Mouse (Mus musculus): Measurements from ENCODE around the gene Ablim1. TPM values are rescaled to one million over a fixed set of nuclear protein-coding genes. Genes with fewer than 3 reads are reported as not detected.

Ablim1 gene
- polyA plus RNA-seq, 1 experiment from 2014 or later: 11.6 TPM

DNA sequence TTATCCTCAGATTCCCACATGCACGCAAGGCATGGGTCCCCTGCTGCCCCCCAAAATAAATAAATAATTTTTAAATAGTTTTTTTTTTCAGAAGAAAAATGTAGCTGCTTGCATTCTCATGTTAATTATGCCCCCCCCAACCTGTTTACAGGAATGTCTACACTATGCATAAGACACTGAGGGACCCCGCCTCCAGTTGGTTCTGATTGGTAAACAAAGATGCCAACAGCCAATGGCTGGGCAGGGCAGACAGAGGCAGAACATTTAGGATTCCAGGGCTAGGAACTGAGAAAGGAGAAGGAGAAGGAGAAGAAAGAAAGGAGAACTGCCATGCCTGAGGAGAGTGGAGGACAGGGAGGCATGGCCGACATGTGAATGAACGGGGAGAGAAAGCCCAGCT is 18.6 kb upstream of the Ablim1 start:
- H3K4me1 ChIP-seq (replicated peaks; ENCODE audit: control insufficient read depth, insufficient read depth, low read length): no peaks in the 10 kb centered on the region
- H3K9ac ChIP-seq (ENCODE audit: low read depth, low read length): no peak overlapping the region
- no peaks in the 10 kb centered on the region for H3K36me3 ChIP-seq (ENCODE audit: control insufficient read depth, insufficient read depth, low read length)
- H3K27ac ChIP-seq (ENCODE audit: low read depth, low read length): no peak overlapping the region
- 79% methylated on average over 4 of the region's 4 CpGs for WGBS
- no peaks in the 10 kb centered on the region for H3K27me3 ChIP-seq (replicated peaks; ENCODE audit: control insufficient read depth, insufficient read depth, low read length)
- H3K4me3 ChIP-seq (ENCODE audit: low read depth, low read length): no peak overlapping the region
- DNase-seq (ENCODE audit: low spot score): no peak
- no peaks in the 10 kb centered on the region for H3K9me3 ChIP-seq (ENCODE audit: control insufficient read depth, low read length)
- ATAC-seq (replicated peaks; ENCODE audit: low FRiP score): no peak
- no peak overlapping the region for H3K4me2 ChIP-seq

DNA sequence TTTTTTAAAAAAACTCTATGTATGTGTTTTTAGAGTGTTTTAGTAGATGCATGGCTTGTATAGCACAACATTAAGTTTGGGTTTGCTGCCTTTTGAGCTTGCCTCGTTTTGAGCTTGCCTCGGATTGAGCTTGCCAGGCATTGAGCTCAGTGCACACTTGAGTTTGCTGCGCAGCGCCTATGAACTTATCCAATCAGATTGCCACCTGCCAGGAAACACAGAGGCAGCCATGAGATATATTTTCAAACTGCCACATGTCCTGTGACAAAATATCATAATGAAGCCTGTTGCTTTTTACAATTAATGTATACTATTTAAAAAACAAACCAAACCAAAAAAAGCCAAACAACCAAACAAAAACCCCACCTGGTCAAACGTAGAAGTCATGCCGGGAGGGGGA is 16.5 kb upstream of the Ablim1 start:
- DNase-seq (ENCODE audit: low spot score): no peak
- Histone ChIP-seq H3K27ac (ENCODE audit: low read depth, low read length) (no peak overlapping the region), H3K4me1 (replicated peaks; ENCODE audit: control insufficient read depth, insufficient read depth, low read length) (no peaks in the 10 kb centered on the region), H3K9ac (ENCODE audit: low read depth, low read length) (no peak overlapping the region), H3K4me3 (ENCODE audit: low read depth, low read length) (no peak overlapping the region), H3K27me3 (replicated peaks; ENCODE audit: control insufficient read depth, insufficient read depth, low read length) (no peaks in the 10 kb centered on the region), H3K36me3 (ENCODE audit: control insufficient read depth, insufficient read depth, low read length) (no peaks in the 10 kb centered on the region), H3K9me3 (ENCODE audit: control insufficient read depth, low read length) (no peaks in the 10 kb centered on the region), H3K4me2 (no peak overlapping the region)
- no peak for ATAC-seq (replicated peaks; ENCODE audit: low FRiP score)
- WGBS: 82% methylated on average over 6 of the region's 6 CpGs

DNA sequence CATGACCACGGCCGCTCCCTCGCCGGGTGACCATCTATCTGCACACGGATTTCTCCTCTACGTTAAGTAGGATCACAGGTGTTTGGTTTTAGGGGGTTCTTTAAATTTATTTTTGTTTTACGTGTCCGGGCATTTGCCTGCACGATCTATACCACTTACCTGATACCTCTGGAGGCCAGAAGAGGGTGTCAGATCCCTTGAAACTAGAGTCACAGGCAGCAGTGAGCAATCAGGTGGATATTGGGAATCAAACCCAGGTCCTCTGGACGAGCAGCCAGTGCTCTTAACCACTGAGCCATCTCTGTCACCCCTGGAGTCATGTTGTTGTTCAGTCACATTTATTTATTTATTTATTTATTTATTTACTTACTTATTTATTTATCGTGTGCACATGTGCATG is 15.6 kb upstream of the Ablim1 start:
- ATAC-seq (replicated peaks; ENCODE audit: low FRiP score): no peak
- Histone ChIP-seq H3K9me3 (ENCODE audit: control insufficient read depth, low read length) (no peaks in the 10 kb centered on the region), H3K27ac (ENCODE audit: low read depth, low read length) (no peak overlapping the region), H3K4me2 (no peak overlapping the region), H3K27me3 (replicated peaks; ENCODE audit: control insufficient read depth, insufficient read depth, low read length) (peaks cover under 1% of the 10 kb centered on the region; the same call in 1 of the 2 replicates), H3K9ac (ENCODE audit: low read depth, low read length) (no peak overlapping the region), H3K36me3 (ENCODE audit: control insufficient read depth, insufficient read depth, low read length) (no peaks in the 10 kb centered on the region), H3K4me1 (replicated peaks; ENCODE audit: control insufficient read depth, insufficient read depth, low read length) (no peaks in the 10 kb centered on the region; the same call in 1 of the 2 replicates), H3K4me3 (ENCODE audit: low read depth, low read length) (no peak overlapping the region)
- no peak for DNase-seq (ENCODE audit: low spot score)
- WGBS: 66% methylated on average over 11 of the region's 11 CpGs

- Histone ChIP-seq H3K4me3 (ENCODE audit: low read depth, low read length) (no peak overlapping the region), H3K27me3 (replicated peaks; ENCODE audit: control insufficient read depth, insufficient read depth, low read length) (peaks cover 5% of the 10 kb centered on the region; the same call in 1 of the 2 replicates), H3K36me3 (ENCODE audit: control insufficient read depth, insufficient read depth, low read length) (no peaks in the 10 kb centered on the region), H3K4me2 (peak overlapping the region; percentile 29; the same call in 1 of the 2 replicates), H3K27ac (ENCODE audit: low read depth, low read length) (no peak overlapping the region), H3K4me1 (replicated peaks; ENCODE audit: control insufficient read depth, insufficient read depth, low read length) (no peaks in the 10 kb centered on the region; the same call in 1 of the 2 replicates), H3K9me3 (ENCODE audit: control insufficient read depth, low read length) (no peaks in the 10 kb centered on the region), H3K9ac (ENCODE audit: low read depth, low read length) (no peak overlapping the region)
- DNase-seq (ENCODE audit: low spot score) (no peak), ATAC-seq (replicated peaks; ENCODE audit: low FRiP score) (no peak)
- 43% methylated on average over 12 of the region's 12 CpGs for WGBS
Observed at GRCm38 (mm10) chr19:57328792-57329191, 14.1 kb upstream of the Ablim1 start.

DNA sequence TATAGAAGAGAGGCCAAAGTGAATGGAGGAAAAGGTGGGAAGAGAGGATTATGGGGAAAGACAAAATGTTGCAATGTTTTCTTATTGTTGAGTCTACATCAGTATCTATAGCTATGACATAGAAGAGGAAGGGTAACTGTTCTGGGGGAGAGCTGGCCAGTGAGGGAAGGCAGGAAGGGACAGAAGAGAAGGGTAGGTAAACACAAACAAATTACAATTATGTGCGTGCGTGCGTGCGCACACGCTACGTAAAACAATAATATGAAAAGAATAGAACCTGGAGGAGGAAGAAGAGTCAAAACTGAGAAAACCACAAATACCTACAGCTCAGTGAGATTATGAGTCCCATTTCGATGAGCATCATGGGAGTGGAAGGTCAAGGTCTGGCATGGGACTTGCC is 13.6 kb upstream of the Ablim1 start:
- H3K4me2 ChIP-seq: no peak overlapping the region
- H3K27ac ChIP-seq (ENCODE audit: low read depth, low read length): no peak overlapping the region
- ATAC-seq (replicated peaks; ENCODE audit: low FRiP score) (no peak), DNase-seq (ENCODE audit: low spot score) (no peak)
- no peaks in the 10 kb centered on the region for H3K9me3 ChIP-seq (ENCODE audit: control insufficient read depth, low read length)
- no peaks in the 10 kb centered on the region; the same call in 1 of the 2 replicates for H3K4me1 ChIP-seq (replicated peaks; ENCODE audit: control insufficient read depth, insufficient read depth, low read length)
- no peaks in the 10 kb centered on the region for H3K36me3 ChIP-seq (ENCODE audit: control insufficient read depth, insufficient read depth, low read length)
- 84% methylated on average over 7 of the region's 7 CpGs for WGBS
- peaks cover 5% of the 10 kb centered on the region; the same call in 1 of the 2 replicates for H3K27me3 ChIP-seq (replicated peaks; ENCODE audit: control insufficient read depth, insufficient read depth, low read length)
- H3K9ac ChIP-seq (ENCODE audit: low read depth, low read length): no peak overlapping the region
- no peak overlapping the region for H3K4me3 ChIP-seq (ENCODE audit: low read depth, low read length)

DNA sequence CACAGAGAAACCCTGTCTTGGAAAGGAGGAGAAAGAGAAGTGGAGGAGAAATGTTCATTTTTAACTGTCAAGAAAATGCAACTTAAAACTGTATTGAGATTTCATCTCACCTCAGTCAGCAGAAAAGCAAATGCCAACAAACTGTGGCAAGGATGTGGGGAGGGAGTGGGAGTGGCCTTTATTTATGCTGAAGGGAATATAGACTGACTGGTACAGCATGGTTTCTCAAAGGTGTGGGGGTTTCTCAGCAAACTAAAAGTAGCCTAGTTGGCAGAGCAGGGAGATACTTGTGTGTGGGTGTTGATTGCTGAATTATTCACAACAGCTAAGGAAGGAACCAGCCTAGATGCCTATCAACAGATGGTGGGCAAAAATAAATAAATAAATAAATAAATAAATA is 13.0 kb upstream of the Ablim1 start:
- H3K9ac ChIP-seq (ENCODE audit: low read depth, low read length): no peak overlapping the region
- no peak for ATAC-seq (replicated peaks; ENCODE audit: low FRiP score)
- H3K27me3 ChIP-seq (replicated peaks; ENCODE audit: control insufficient read depth, insufficient read depth, low read length): peaks cover 5% of the 10 kb centered on the region; the same call in 1 of the 2 replicates
- DNase-seq (ENCODE audit: low spot score): no peak
- H3K4me1 ChIP-seq (replicated peaks; ENCODE audit: control insufficient read depth, insufficient read depth, low read length): no peaks in the 10 kb centered on the region; the same call in 1 of the 2 replicates
- no peak overlapping the region for H3K27ac ChIP-seq (ENCODE audit: low read depth, low read length)
- H3K4me3 ChIP-seq (ENCODE audit: low read depth, low read length): no peak overlapping the region
- no peaks in the 10 kb centered on the region for H3K9me3 ChIP-seq (ENCODE audit: control insufficient read depth, low read length)
- H3K4me2 ChIP-seq: no peak overlapping the region
- no peaks in the 10 kb centered on the region for H3K36me3 ChIP-seq (ENCODE audit: control insufficient read depth, insufficient read depth, low read length)

- Histone ChIP-seq H3K9me3 (ENCODE audit: control insufficient read depth, low read length) (no peaks in the 10 kb centered on the region), H3K4me3 (ENCODE audit: low read depth, low read length) (no peak overlapping the region), H3K36me3 (ENCODE audit: control insufficient read depth, insufficient read depth, low read length) (no peaks in the 10 kb centered on the region), H3K27me3 (replicated peaks; ENCODE audit: control insufficient read depth, insufficient read depth, low read length) (peaks cover 5% of the 10 kb centered on the region; the same call in 1 of the 2 replicates), H3K9ac (ENCODE audit: low read depth, low read length) (no peak overlapping the region), H3K27ac (ENCODE audit: low read depth, low read length) (no peak overlapping the region), H3K4me2 (no peak overlapping the region), H3K4me1 (replicated peaks; ENCODE audit: control insufficient read depth, insufficient read depth, low read length) (no peaks in the 10 kb centered on the region; the same call in 1 of the 2 replicates)
- ATAC-seq (replicated peaks; ENCODE audit: low FRiP score) (no peak), DNase-seq (ENCODE audit: low spot score) (no peak)
- WGBS: 26% methylated on average over 7 of the region's 7 CpGs
Observed at GRCm38 (mm10) chr19:57325748-57326300, 11.1 kb upstream of the Ablim1 start.

DNA sequence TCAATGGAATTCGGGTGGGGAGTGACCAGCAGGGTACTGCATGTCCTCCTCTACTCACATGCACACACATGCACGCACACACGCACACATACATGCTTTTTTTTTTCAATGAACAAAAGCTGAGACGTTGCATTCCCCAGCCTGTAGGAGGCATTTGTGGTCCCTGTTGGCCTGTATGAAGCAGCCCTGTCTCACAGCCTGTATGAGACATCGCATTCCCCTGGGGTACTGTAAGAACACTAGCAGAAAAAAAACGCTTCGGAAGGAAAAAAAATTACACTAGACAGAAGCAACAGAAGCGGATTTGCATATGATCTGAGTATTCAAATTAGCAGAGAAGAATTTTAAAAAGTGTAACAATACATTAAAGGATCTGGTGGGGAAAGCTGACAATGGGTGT is 8.4 kb upstream of the Ablim1 start:
- WGBS: 77% methylated on average over 8 of the region's 8 CpGs
- Histone ChIP-seq H3K9ac (ENCODE audit: low read depth, low read length) (no peak overlapping the region), H3K9me3 (ENCODE audit: control insufficient read depth, low read length) (no peaks in the 10 kb centered on the region), H3K27ac (ENCODE audit: low read depth, low read length) (no peak overlapping the region), H3K27me3 (replicated peaks; ENCODE audit: control insufficient read depth, insufficient read depth, low read length) (peaks cover 5% of the 10 kb centered on the region; the same call in 1 of the 2 replicates), H3K36me3 (ENCODE audit: control insufficient read depth, insufficient read depth, low read length) (no peaks in the 10 kb centered on the region), H3K4me2 (no peak overlapping the region), H3K4me3 (ENCODE audit: low read depth, low read length) (no peak overlapping the region), H3K4me1 (replicated peaks; ENCODE audit: control insufficient read depth, insufficient read depth, low read length) (no peaks in the 10 kb centered on the region; the same call in 1 of the 2 replicates)
- DNase-seq (ENCODE audit: low spot score): no peak
- ATAC-seq (replicated peaks; ENCODE audit: low FRiP score): no peak

- no peak overlapping the region for H3K27ac ChIP-seq (ENCODE audit: low read depth, low read length)
- H3K9me3 ChIP-seq (ENCODE audit: control insufficient read depth, low read length): no peaks in the 10 kb centered on the region
- 69% methylated on average over 4 of the region's 4 CpGs for WGBS
- no peak overlapping the region for H3K4me2 ChIP-seq
- DNase-seq (ENCODE audit: low spot score) (no peak), ATAC-seq (replicated peaks; ENCODE audit: low FRiP score) (no peak)
- no peak overlapping the region for H3K4me3 ChIP-seq (ENCODE audit: low read depth, low read length)
- H3K36me3 ChIP-seq (ENCODE audit: control insufficient read depth, insufficient read depth, low read length): no peaks in the 10 kb centered on the region
- peaks cover 5% of the 10 kb centered on the region; the same call in 1 of the 2 replicates for H3K27me3 ChIP-seq (replicated peaks; ENCODE audit: control insufficient read depth, insufficient read depth, low read length)
- H3K9ac ChIP-seq (ENCODE audit: low read depth, low read length): no peak overlapping the region
- no peaks in the 10 kb centered on the region; the same call in 1 of the 2 replicates for H3K4me1 ChIP-seq (replicated peaks; ENCODE audit: control insufficient read depth, insufficient read depth, low read length)
Observed at GRCm38 (mm10) chr19:57322491-57322890, 7.8 kb upstream of the Ablim1 start.
